Mouse (Mus musculus) kidney, postnatal 10 days (tissue): ENCODE measurements around the gene Tlk2.
A peak's percentile ranks its signal among the peaks of the same experiment; 100 is the strongest.
"Not testable (repeated sequence)": the region's sequence is repeated elsewhere in the genome, so short reads cannot be mapped to it uniquely, and the experiment has no call there.

Experiments
- DNase-seq: peaks from one replicate; pipeline ENCODE4 v3.0.0; 2021; ENCODE audit warnings: mixed read lengths

Tlk2 gene

GRCm38 (mm10) chr11:105178516-105178915, at the start of gene Tlk2:
Gene Tlk2, plus strand, starts transcription at chr11:105178807.
- DNase-seq = no peak

GRCm38 (mm10) chr11:105135692-105136091, 42.9 kb upstream of the Tlk2 start:
- no peak for DNase-seq

GRCm38 (mm10) chr11:105137255-105137654, 41.4 kb upstream of the Tlk2 start:
- DNase-seq = not testable (repeated sequence)

GRCm38 (mm10) chr11:105140512-105140911, 38.1 kb upstream of the Tlk2 start:
- not testable (repeated sequence) for DNase-seq

GRCm38 (mm10) chr11:105141115-105141514, 37.5 kb upstream of the Tlk2 start:
- DNase-seq = no peak

- DNase-seq = no peak
Observed at GRCm38 (mm10) chr11:105143564-105143963, 35.0 kb upstream of the Tlk2 start.

- DNase-seq = no peak
Observed at GRCm38 (mm10) chr11:105144084-105144483, 34.5 kb upstream of the Tlk2 start.

GRCm38 (mm10) chr11:105144508-105145210, 33.9 kb upstream of the Tlk2 start:
- DNase-seq = peak; percentile 64

GRCm38 (mm10) chr11:105145211-105145610, 33.4 kb upstream of the Tlk2 start:
- peak; percentile 40 for DNase-seq

GRCm38 (mm10) chr11:105146593-105146992, 32.0 kb upstream of the Tlk2 start, which contains the start of gene Gm10842:
Gene Gm10842, plus strand, starts transcription at chr11:105146893.
- no peak for DNase-seq

- DNase-seq = no peak
Observed at GRCm38 (mm10) chr11:105149353-105149752, 29.3 kb upstream of the Tlk2 start.

- no peak for DNase-seq
Observed at GRCm38 (mm10) chr11:105149766-105150165, 28.8 kb upstream of the Tlk2 start.

GRCm38 (mm10) chr11:105150691-105151090, 27.9 kb upstream of the Tlk2 start:
- DNase-seq = no peak

GRCm38 (mm10) chr11:105151226-105152016, 27.2 kb upstream of the Tlk2 start:
- no peak for DNase-seq

GRCm38 (mm10) chr11:105152017-105152300, 26.6 kb upstream of the Tlk2 start:
- DNase-seq = no peak

GRCm38 (mm10) chr11:105152357-105152899, 26.2 kb upstream of the Tlk2 start:
- DNase-seq = no peak

GRCm38 (mm10) chr11:105153068-105153833, 25.4 kb upstream of the Tlk2 start:
- peak; percentile 80 for DNase-seq

GRCm38 (mm10) chr11:105155915-105156314, 22.7 kb upstream of the Tlk2 start:
- peak; percentile 52 for DNase-seq

- DNase-seq = no peak
Observed at GRCm38 (mm10) chr11:105156748-105157267, 21.8 kb upstream of the Tlk2 start.

GRCm38 (mm10) chr11:105158047-105158446, 20.6 kb upstream of the Tlk2 start:
- no peak for DNase-seq

GRCm38 (mm10) chr11:105159673-105160360, 18.8 kb upstream of the Tlk2 start:
- DNase-seq = no peak

GRCm38 (mm10) chr11:105161411-105161810, 17.2 kb upstream of the Tlk2 start:
- DNase-seq = no peak
